Mouse (Mus musculus): ENCODE measurements around the gene Rnasel. TPM values are rescaled to one million over a fixed set of nuclear protein-coding genes. Genes with fewer than 3 reads are reported as not detected.

The Rnasel gene
- polyA plus RNA-seq, 1 experiment from 2014 or later = 15.7 TPM

DNA sequence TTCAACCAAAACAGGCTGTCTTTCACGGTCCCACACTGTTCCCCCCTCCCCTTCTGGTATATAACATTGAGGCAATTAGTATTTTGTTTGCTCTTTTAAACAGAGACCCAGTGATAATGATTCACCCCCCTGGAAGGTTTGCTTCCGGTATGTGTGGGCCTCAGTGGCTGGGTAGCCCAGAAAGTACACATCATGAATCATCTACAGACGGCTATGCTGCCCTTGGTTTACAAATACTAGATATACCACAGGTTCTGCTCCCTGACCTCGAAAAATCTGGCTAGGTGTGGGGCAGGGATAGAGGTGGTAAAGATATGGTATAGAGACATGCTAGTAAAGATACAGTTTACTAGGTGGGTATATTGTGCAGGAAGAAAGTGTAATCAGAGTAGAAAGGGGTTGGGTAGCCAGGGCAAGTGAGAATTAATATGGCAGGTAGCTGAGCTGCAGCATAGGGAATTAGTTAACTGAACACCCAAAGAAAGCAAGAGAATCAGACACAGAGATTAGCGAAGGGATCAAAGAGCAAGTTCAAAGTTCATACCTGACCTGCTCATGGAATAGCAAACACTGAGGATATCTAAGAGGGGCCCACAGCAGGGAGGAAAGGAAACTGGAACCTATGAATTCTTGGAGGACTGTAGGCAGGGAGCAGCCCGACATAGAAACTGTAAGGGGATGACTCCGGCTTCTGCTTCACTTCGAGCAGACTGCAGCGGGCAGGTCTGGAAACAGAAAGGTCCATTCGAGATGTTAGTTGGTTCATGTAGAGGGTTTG, 21.0 kb downstream of the Rnasel start:
- H3K9me3 ChIP-seq (ENCODE audit: low read length) = no peaks in the 10 kb centered on the region
- DNase-seq (no peak), ATAC-seq (peak; percentile 79)
- H3K36me3 ChIP-seq (replicated peaks; ENCODE audit: insufficient read depth, low read length) = no peaks in the 10 kb centered on the region
- H3K4me1 ChIP-seq (ENCODE audit: insufficient read depth) = peaks cover 6% of the 10 kb centered on the region
- no peak overlapping the region for H3K4me3 ChIP-seq (ENCODE audit: low read depth, low read length)
- WGBS (ENCODE audit: insufficient replicate concordance) = 65% methylated on average over 10 of the region's 10 CpGs
- no peak overlapping the region for H3K9ac ChIP-seq (replicated peaks)
- no peaks in the 10 kb centered on the region for H3K27me3 ChIP-seq (ENCODE audit: insufficient read depth, low read length)
- TF ChIP-seq EP300 (IDR thresholded peaks at IDR 0.05; ENCODE audit: low read depth) = no peak
- TF ChIP-seq CTCF (IDR thresholded peaks at IDR 0.05; ENCODE audit: low read depth) = no peak
- H3K4me2 ChIP-seq (ENCODE audit: low read depth, low read length) = 0 out of 2 replicates have a peak overlapping the region, but pooled peaks have one; percentile 11
- H3K27ac ChIP-seq (ENCODE audit: low read depth) = peak overlapping the region; percentile 19

DNA sequence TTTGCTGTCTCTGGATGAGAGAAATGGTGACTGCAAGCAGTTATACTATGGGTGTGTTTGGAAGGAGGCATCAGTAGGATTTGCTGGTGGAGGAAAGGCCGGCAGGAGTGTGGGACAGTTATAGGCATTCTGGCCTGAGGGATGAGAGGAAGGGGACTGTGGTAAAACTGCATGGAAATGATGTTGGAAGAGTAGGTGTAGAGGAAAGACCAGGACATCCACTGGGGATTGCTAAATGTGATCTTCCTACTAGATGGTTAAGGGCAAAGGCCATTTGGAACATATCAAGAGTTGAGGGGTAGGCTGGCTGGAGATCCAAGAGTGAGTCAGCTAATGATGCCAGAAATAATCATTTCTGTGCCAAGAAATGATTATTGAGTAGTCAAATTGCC, 21.5 kb downstream of the Rnasel start:
- no peak overlapping the region for H3K9ac ChIP-seq (replicated peaks)
- H3K36me3 ChIP-seq (replicated peaks; ENCODE audit: insufficient read depth, low read length) = no peaks in the 10 kb centered on the region
- DNase-seq (no peak), ATAC-seq (peak; percentile 77)
- peak overlapping the region; percentile 19 for H3K27ac ChIP-seq (ENCODE audit: low read depth)
- H3K27me3 ChIP-seq (ENCODE audit: insufficient read depth, low read length) = no peaks in the 10 kb centered on the region
- H3K9me3 ChIP-seq (ENCODE audit: low read length) = no peaks in the 10 kb centered on the region
- H3K4me2 ChIP-seq (ENCODE audit: low read depth, low read length) = 0 out of 2 replicates have a peak overlapping the region, but pooled peaks have one; percentile 11
- TF ChIP-seq CTCF (IDR thresholded peaks at IDR 0.05; ENCODE audit: low read depth) (no peak), EP300 (IDR thresholded peaks at IDR 0.05; ENCODE audit: low read depth) (no peak)
- H3K4me3 ChIP-seq (ENCODE audit: low read depth, low read length) = no peak overlapping the region
- H3K4me1 ChIP-seq (ENCODE audit: insufficient read depth) = peaks cover 6% of the 10 kb centered on the region
- 68% methylated on average over 1 of the region's 1 CpGs for WGBS (ENCODE audit: insufficient replicate concordance)

- Histone ChIP-seq H3K4me1 (ENCODE audit: insufficient read depth) (no peaks in the 10 kb centered on the region), H3K27me3 (ENCODE audit: insufficient read depth, low read length) (no peaks in the 10 kb centered on the region), H3K27ac (ENCODE audit: low read depth) (no peak overlapping the region), H3K36me3 (replicated peaks; ENCODE audit: insufficient read depth, low read length) (no peaks in the 10 kb centered on the region), H3K9me3 (ENCODE audit: low read length) (no peaks in the 10 kb centered on the region), H3K4me2 (ENCODE audit: low read depth, low read length) (no peak overlapping the region), H3K9ac (replicated peaks) (no peak overlapping the region), H3K4me3 (ENCODE audit: low read depth, low read length) (no peak overlapping the region)
- WGBS (ENCODE audit: insufficient replicate concordance) = 76% methylated on average over 6 of the region's 6 CpGs
- no peak for ATAC-seq
- DNase-seq = no peak
- TF ChIP-seq EP300 (IDR thresholded peaks at IDR 0.05; ENCODE audit: low read depth) = no peak
- no peak for TF ChIP-seq CTCF (IDR thresholded peaks at IDR 0.05; ENCODE audit: low read depth)
Observed at GRCm38 (mm10) chr1:153775174-153775573, 25.9 kb downstream of the Rnasel start.

DNA sequence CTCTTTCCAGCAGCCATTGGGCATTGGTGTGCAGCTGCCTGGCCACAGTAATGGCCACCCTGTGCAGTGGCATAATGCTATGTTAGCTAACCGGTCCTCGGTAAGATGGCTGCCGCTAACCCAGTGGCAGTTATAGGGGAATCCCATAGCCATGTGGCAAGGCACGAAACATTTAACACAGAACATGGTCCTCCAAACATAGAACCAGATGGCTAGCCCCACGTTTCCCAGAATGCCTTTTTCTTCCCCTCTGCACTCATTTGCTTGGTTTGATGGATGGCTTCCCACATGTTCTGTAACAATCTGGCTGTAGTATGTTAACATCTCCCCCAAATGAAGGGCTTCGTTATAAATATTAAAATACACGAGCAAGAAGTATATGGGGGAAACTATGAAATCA, 27.0 kb downstream of the Rnasel start:
- Histone ChIP-seq H3K4me3 (ENCODE audit: low read depth, low read length) (no peak overlapping the region), H3K27me3 (ENCODE audit: insufficient read depth, low read length) (no peaks in the 10 kb centered on the region), H3K4me1 (ENCODE audit: insufficient read depth) (no peaks in the 10 kb centered on the region), H3K9ac (replicated peaks) (no peak overlapping the region), H3K4me2 (ENCODE audit: low read depth, low read length) (no peak overlapping the region), H3K36me3 (replicated peaks; ENCODE audit: insufficient read depth, low read length) (no peaks in the 10 kb centered on the region), H3K9me3 (ENCODE audit: low read length) (no peaks in the 10 kb centered on the region), H3K27ac (ENCODE audit: low read depth) (no peak overlapping the region)
- TF ChIP-seq EP300 (IDR thresholded peaks at IDR 0.05; ENCODE audit: low read depth) = no peak
- TF ChIP-seq CTCF (IDR thresholded peaks at IDR 0.05; ENCODE audit: low read depth) = no peak
- ATAC-seq (no peak), DNase-seq (no peak)
- WGBS (ENCODE audit: insufficient replicate concordance) = 76% methylated on average over 7 of the region's 7 CpGs

- DNase-seq (no peak), ATAC-seq (no peak)
- 76% methylated on average over 10 of the region's 10 CpGs for WGBS (ENCODE audit: insufficient replicate concordance)
- no peaks in the 10 kb centered on the region for H3K9me3 ChIP-seq (ENCODE audit: low read length)
- H3K4me3 ChIP-seq (ENCODE audit: low read depth, low read length) = no peak overlapping the region
- H3K27me3 ChIP-seq (ENCODE audit: insufficient read depth, low read length) = no peaks in the 10 kb centered on the region
- no peak overlapping the region for H3K27ac ChIP-seq (ENCODE audit: low read depth)
- no peaks in the 10 kb centered on the region for H3K36me3 ChIP-seq (replicated peaks; ENCODE audit: insufficient read depth, low read length)
- no peak overlapping the region for H3K9ac ChIP-seq (replicated peaks)
- TF ChIP-seq CTCF (IDR thresholded peaks at IDR 0.05; ENCODE audit: low read depth) (no peak), EP300 (IDR thresholded peaks at IDR 0.05; ENCODE audit: low read depth) (no peak)
- no peaks in the 10 kb centered on the region for H3K4me1 ChIP-seq (ENCODE audit: insufficient read depth)
- H3K4me2 ChIP-seq (ENCODE audit: low read depth, low read length) = no peak overlapping the region
Observed at GRCm38 (mm10) chr1:153778205-153778604, 29.0 kb downstream of the Rnasel start.

- Histone ChIP-seq H3K4me2 (ENCODE audit: low read depth, low read length) (no peak overlapping the region), H3K9me3 (ENCODE audit: low read length) (no peaks in the 10 kb centered on the region), H3K27me3 (ENCODE audit: insufficient read depth, low read length) (no peaks in the 10 kb centered on the region), H3K4me1 (ENCODE audit: insufficient read depth) (no peaks in the 10 kb centered on the region), H3K9ac (replicated peaks) (no peak overlapping the region), H3K36me3 (replicated peaks; ENCODE audit: insufficient read depth, low read length) (no peaks in the 10 kb centered on the region), H3K4me3 (ENCODE audit: low read depth, low read length) (no peak overlapping the region), H3K27ac (ENCODE audit: low read depth) (no peak overlapping the region)
- WGBS (ENCODE audit: insufficient replicate concordance) = 49% methylated on average over 1 of the region's 1 CpGs
- no peak for DNase-seq
- ATAC-seq = no peak
- no peak for TF ChIP-seq EP300 (IDR thresholded peaks at IDR 0.05; ENCODE audit: low read depth)
- no peak for TF ChIP-seq CTCF (IDR thresholded peaks at IDR 0.05; ENCODE audit: low read depth)
Observed at GRCm38 (mm10) chr1:153783339-153783738, 34.1 kb downstream of the Rnasel start.

Data from liver, postnatal 0 days (tissue).